Mouse (Mus musculus): ENCODE data around the gene Ntrk2. TPM values are rescaled to one million over a fixed set of nuclear protein-coding genes. Genes with fewer than 3 reads are reported as not detected.
A peak's percentile ranks its signal among the peaks of the same experiment; 100 is the strongest.

The Ntrk2 gene
- polyA plus RNA-seq, 1 experiment from 2014 or later = 51.5 TPM

GRCm38 (mm10) chr13:59176021-59176420 lies 369.7 kb downstream of the Ntrk2 start:
- no peaks in the 10 kb centered on the region for H3K27me3 ChIP-seq (ENCODE audit: control insufficient read depth, insufficient read depth, low read length)
- no peaks in the 10 kb centered on the region; the same call in 1 of the 2 replicates for H3K4me1 ChIP-seq (replicated peaks; ENCODE audit: control insufficient read depth, insufficient read depth, low read length)
- H3K27ac ChIP-seq (ENCODE audit: low read depth, low read length) = no peak overlapping the region
- H3K4me2 ChIP-seq (replicated peaks; ENCODE audit: low read depth, low read length) = no peak overlapping the region
- H3K4me3 ChIP-seq (ENCODE audit: low read depth, low read length) = no peak overlapping the region
- 87% methylated on average over 3 of the region's 3 CpGs for WGBS
- H3K9me3 ChIP-seq (ENCODE audit: control insufficient read depth, low read length) = no peaks in the 10 kb centered on the region
- ATAC-seq (ENCODE audit: low FRiP score) (no peak), DNase-seq (ENCODE audit: low spot score) (no peak)
- H3K36me3 ChIP-seq (ENCODE audit: control insufficient read depth, insufficient read depth, low read length) = no peaks in the 10 kb centered on the region
- no peak overlapping the region for H3K9ac ChIP-seq (ENCODE audit: low read depth, low read length)

DNA sequence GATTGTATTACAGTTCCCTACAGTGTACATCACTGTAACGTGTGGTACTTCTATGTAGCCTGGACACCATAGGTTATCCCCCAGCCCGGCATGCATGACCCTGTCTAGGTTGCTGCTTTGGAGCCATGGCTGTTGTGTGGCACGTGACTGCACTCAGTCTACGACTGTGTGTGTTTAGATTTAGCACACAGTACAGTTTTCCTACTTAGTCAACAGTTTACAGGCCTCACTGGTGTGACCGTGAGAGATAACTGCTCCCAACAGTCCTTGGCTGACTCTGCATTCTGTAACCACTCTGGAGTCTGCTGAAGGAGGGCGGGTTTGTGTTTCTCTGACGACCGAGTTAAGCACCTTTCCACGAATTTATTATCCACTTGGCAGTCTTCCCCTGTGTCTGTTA lies 370.1 kb downstream of the Ntrk2 start:
- Histone ChIP-seq H3K27me3 (ENCODE audit: control insufficient read depth, insufficient read depth, low read length) (no peaks in the 10 kb centered on the region), H3K27ac (ENCODE audit: low read depth, low read length) (no peak overlapping the region), H3K9ac (ENCODE audit: low read depth, low read length) (no peak overlapping the region), H3K4me3 (ENCODE audit: low read depth, low read length) (no peak overlapping the region), H3K9me3 (ENCODE audit: control insufficient read depth, low read length) (no peaks in the 10 kb centered on the region), H3K4me2 (replicated peaks; ENCODE audit: low read depth, low read length) (no peak overlapping the region), H3K36me3 (ENCODE audit: control insufficient read depth, insufficient read depth, low read length) (no peaks in the 10 kb centered on the region), H3K4me1 (replicated peaks; ENCODE audit: control insufficient read depth, insufficient read depth, low read length) (no peaks in the 10 kb centered on the region; the same call in 1 of the 2 replicates)
- ATAC-seq (ENCODE audit: low FRiP score) (no peak), DNase-seq (ENCODE audit: low spot score) (no peak)
- 90% methylated on average over 9 of the region's 9 CpGs for WGBS

DNA sequence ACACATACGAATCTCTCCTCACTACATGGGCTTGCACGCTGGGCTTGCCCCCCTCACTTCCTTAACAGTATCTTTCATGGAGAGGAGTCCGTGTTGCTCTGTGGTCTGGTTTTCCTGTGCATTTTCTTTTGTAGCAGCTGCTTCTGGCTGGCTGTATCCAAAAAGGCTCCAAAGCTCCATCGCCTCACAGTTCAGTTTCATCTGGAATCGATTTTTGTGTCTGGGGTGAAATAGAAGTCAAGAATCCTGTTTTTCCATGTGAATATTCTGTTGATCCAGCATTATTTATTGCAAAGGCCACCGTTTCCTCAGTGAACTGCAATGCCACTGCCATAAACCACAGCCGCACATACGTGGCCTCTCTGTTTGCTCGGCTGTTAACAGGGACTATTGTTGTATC lies 370.6 kb downstream of the Ntrk2 start:
- WGBS = 83% methylated on average over 9 of the region's 9 CpGs

DNA sequence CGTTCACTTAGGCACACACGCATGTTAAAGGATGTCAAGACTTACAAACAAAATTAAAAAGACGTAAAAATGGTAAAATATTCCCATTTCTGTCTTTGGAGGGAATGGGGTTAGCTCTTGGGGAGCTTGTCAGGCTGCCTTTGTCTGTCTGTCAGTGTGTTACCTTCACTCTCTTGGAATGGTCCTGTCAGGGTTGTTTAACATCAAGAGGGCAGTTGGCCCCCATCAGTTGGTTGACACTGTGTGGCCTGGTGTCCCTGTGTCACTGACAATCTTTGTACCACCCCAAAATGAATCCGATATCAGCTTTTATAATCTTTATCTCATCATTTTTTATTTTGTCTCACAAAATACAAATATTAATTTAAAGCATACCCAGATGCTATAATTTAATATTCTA lies 373.6 kb downstream of the Ntrk2 start:
- Histone ChIP-seq H3K9me3 (ENCODE audit: control insufficient read depth, low read length) (peaks cover 3% of the 10 kb centered on the region), H3K27ac (ENCODE audit: low read depth, low read length) (no peak overlapping the region), H3K36me3 (ENCODE audit: control insufficient read depth, insufficient read depth, low read length) (no peaks in the 10 kb centered on the region), H3K9ac (ENCODE audit: low read depth, low read length) (no peak overlapping the region), H3K27me3 (ENCODE audit: control insufficient read depth, insufficient read depth, low read length) (no peaks in the 10 kb centered on the region), H3K4me2 (replicated peaks; ENCODE audit: low read depth, low read length) (no peak overlapping the region), H3K4me1 (replicated peaks; ENCODE audit: control insufficient read depth, insufficient read depth, low read length) (no peaks in the 10 kb centered on the region; the same call in 1 of the 2 replicates), H3K4me3 (ENCODE audit: low read depth, low read length) (no peak overlapping the region)
- DNase-seq (ENCODE audit: low spot score) = no peak
- WGBS = 83% methylated on average over 4 of the region's 4 CpGs
- ATAC-seq (ENCODE audit: low FRiP score) = no peak

More for the DNA sequence above, 370.6 kb downstream of the Ntrk2 start:
- Histone ChIP-seq H3K4me3 (ENCODE audit: low read depth, low read length) (no peak overlapping the region), H3K27ac (ENCODE audit: low read depth, low read length) (no peak overlapping the region), H3K4me2 (replicated peaks; ENCODE audit: low read depth, low read length) (no peak overlapping the region), H3K9ac (ENCODE audit: low read depth, low read length) (no peak overlapping the region), H3K36me3 (ENCODE audit: control insufficient read depth, insufficient read depth, low read length) (no peaks in the 10 kb centered on the region), H3K27me3 (ENCODE audit: control insufficient read depth, insufficient read depth, low read length) (no peaks in the 10 kb centered on the region), H3K4me1 (replicated peaks; ENCODE audit: control insufficient read depth, insufficient read depth, low read length) (no peaks in the 10 kb centered on the region; the same call in 1 of the 2 replicates), H3K9me3 (ENCODE audit: control insufficient read depth, low read length) (no peaks in the 10 kb centered on the region)
- DNase-seq (ENCODE audit: low spot score) (no peak), ATAC-seq (ENCODE audit: low FRiP score) (no peak)

GRCm38 (mm10) chr13:59180781-59181180 lies 374.4 kb downstream of the Ntrk2 start:
- H3K27ac ChIP-seq (ENCODE audit: low read depth, low read length) = no peak overlapping the region
- H3K4me1 ChIP-seq (replicated peaks; ENCODE audit: control insufficient read depth, insufficient read depth, low read length) = no peaks in the 10 kb centered on the region; the same call in 1 of the 2 replicates
- no peak overlapping the region for H3K4me3 ChIP-seq (ENCODE audit: low read depth, low read length)
- ATAC-seq (ENCODE audit: low FRiP score) (no peak), DNase-seq (ENCODE audit: low spot score) (no peak)
- no peaks in the 10 kb centered on the region for H3K36me3 ChIP-seq (ENCODE audit: control insufficient read depth, insufficient read depth, low read length)
- H3K27me3 ChIP-seq (ENCODE audit: control insufficient read depth, insufficient read depth, low read length) = no peaks in the 10 kb centered on the region
- peaks cover 3% of the 10 kb centered on the region for H3K9me3 ChIP-seq (ENCODE audit: control insufficient read depth, low read length)
- no peak overlapping the region for H3K9ac ChIP-seq (ENCODE audit: low read depth, low read length)
- H3K4me2 ChIP-seq (replicated peaks; ENCODE audit: low read depth, low read length) = no peak overlapping the region
- WGBS = 83% methylated on average over 10 of the region's 10 CpGs

DNA sequence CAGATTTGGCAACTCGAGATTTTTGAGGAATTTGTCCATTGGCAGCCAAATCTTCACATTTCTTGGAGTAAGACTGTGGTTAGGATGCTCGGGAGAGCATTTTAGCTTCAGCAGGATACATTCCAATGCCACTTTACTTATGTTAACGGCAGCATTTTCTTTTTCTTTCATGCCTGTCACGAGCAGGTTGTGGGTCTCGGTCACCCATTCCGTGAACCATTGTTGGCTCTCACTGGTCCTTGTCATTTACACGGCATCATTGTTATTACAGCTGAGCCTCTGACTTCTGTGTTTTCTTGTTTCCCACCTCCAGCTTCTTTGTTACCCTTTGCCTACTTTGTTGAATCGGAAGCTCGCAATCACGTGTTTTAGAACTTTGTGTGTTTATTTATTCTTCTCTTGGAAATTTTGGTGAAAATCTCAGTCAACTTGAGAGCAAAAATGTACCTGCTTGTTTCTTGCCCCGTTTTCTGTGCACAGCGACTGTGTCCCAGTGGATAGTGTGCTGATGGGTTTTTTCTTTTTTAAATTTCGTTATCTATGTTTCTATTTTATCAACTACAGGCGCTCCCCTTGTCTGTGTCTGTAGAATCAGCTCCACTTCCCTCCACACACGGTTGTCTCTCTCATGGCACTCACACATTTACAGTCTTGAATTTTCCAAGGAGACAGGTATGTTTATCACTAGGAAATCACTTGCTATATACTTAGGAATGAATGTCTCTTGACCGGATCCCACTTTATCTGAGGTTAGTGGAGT lies 375.0 kb downstream of the Ntrk2 start:
- H3K27ac ChIP-seq (ENCODE audit: low read depth, low read length) = no peak overlapping the region
- no peaks in the 10 kb centered on the region; the same call in 1 of the 2 replicates for H3K4me1 ChIP-seq (replicated peaks; ENCODE audit: control insufficient read depth, insufficient read depth, low read length)
- H3K9ac ChIP-seq (ENCODE audit: low read depth, low read length) = peak overlapping the region; percentile 8; the same call in 1 of the 2 replicates
- H3K27me3 ChIP-seq (ENCODE audit: control insufficient read depth, insufficient read depth, low read length) = no peaks in the 10 kb centered on the region
- no peak overlapping the region for H3K4me2 ChIP-seq (replicated peaks; ENCODE audit: low read depth, low read length)
- H3K4me3 ChIP-seq (ENCODE audit: low read depth, low read length) = no peak overlapping the region
- DNase-seq (ENCODE audit: low spot score) (no peak), ATAC-seq (ENCODE audit: low FRiP score) (no peak)
- H3K36me3 ChIP-seq (ENCODE audit: control insufficient read depth, insufficient read depth, low read length) = no peaks in the 10 kb centered on the region
- peaks cover 3% of the 10 kb centered on the region for H3K9me3 ChIP-seq (ENCODE audit: control insufficient read depth, low read length)
- 47% methylated on average over 16 of the region's 16 CpGs for WGBS

GRCm38 (mm10) chr13:59182630-59183029 lies 376.3 kb downstream of the Ntrk2 start:
- H3K4me3 ChIP-seq (ENCODE audit: low read depth, low read length) = no peak overlapping the region
- DNase-seq (ENCODE audit: low spot score) (peak; percentile 30), ATAC-seq (ENCODE audit: low FRiP score) (no peak)

More at GRCm38 (mm10) chr13:59182630-59183029, 376.3 kb downstream of the Ntrk2 start:
- Histone ChIP-seq H3K27me3 (ENCODE audit: control insufficient read depth, insufficient read depth, low read length) (no peaks in the 10 kb centered on the region), H3K4me1 (replicated peaks; ENCODE audit: control insufficient read depth, insufficient read depth, low read length) (no peaks in the 10 kb centered on the region; the same call in 1 of the 2 replicates), H3K36me3 (ENCODE audit: control insufficient read depth, insufficient read depth, low read length) (no peaks in the 10 kb centered on the region), H3K9me3 (ENCODE audit: control insufficient read depth, low read length) (peaks cover 3% of the 10 kb centered on the region), H3K4me2 (replicated peaks; ENCODE audit: low read depth, low read length) (no peak overlapping the region), H3K9ac (ENCODE audit: low read depth, low read length) (no peak overlapping the region), H3K27ac (ENCODE audit: low read depth, low read length) (no peak overlapping the region)
- WGBS = 56% methylated on average over 5 of the region's 5 CpGs

All from hindbrain, embryonic 11.5 days (tissue).